Mouse (Mus musculus) cerebellum, adult 2 months (tissue): Measurements from ENCODE around the gene Atf6b.

Experiments
- CTCF ChIP-seq: fragments of 200-500 bp; IDR thresholded peaks from 2 replicates; pipeline ENCODE4 v1.5.1; 2011; ENCODE audit warnings: low read depth, mild to moderate bottlenecking, control low read depth, low read length, moderate library complexity, borderline replicate concordance; ENCODE audit not compliant: insufficient read depth
- POLR2A ChIP-seq: fragments of 200-500 bp; IDR thresholded peaks from 2 replicates; pipeline ENCODE4 v1.6.1; 2011; ENCODE audit warnings: low read length, control low read depth, borderline replicate concordance; ENCODE audit not compliant: insufficient read depth

DNA sequence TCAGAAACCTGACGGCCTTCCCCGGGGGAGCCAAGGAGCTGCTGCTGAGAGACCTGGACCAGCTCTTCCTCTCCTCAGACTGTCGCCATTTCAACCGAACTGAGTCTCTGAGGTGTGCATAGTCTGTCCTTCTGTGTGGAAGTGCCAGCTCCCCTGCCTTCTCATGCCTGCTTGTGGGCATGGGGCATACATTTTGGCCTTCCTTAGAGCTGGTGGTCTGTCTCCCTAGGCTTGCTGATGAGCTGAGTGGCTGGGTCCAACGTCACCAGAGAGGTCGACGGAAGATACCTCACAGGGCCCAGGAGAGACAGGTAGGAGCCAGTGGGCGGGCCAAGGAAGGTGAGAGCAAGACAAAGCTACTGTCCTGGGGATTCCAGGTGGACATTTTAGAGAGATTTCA is 6.0 kb downstream of the Atf6b start:
- TF ChIP-seq POLR2A: no peak
- TF ChIP-seq CTCF: no peak
